In genomic region chr7:126975950-126976866, GRCm38 (mm10) we compare ENCODE assay signal across 7 mouse cellular contexts. TPM values are rescaled to one million over a fixed set of nuclear protein-coding genes. Genes with fewer than 3 reads are reported as not detected.
A peak's percentile ranks its signal among the peaks of the same experiment; 100 is the strongest.
DNase-seq lines count a peak whose midpoint lies in the region; ATAC-seq and TF ChIP-seq lines count a peak whose summit lies in the region.

Gene Cdiptos (minus strand): TSS chr7:126976098.

- WGBS in embryonic facial prominence, embryonic 12.5 days: under 1% methylated on average over 55 of the region's 55 CpGs
- WGBS in heart, adult 2 months: under 1% methylated on average over 55 of the region's 55 CpGs
- under 1% methylated on average over 55 of the region's 55 CpGs for WGBS in limb, embryonic 13.5 days
- WGBS in midbrain, embryonic 16.5 days: 0% methylated on average over 55 of the region's 55 CpGs

- intact Hi-C loops in heart, adult 2 months (cut with DNase I): loop anchor here (1.0 to 2.0 kb wide), 3 partner anchors 41 to 113 kb away; partner anchors contain the start of genes Ino80e, Kctd13 and Pagr1a

- H3K9me3 ChIP-seq in embryonic facial prominence, embryonic 12.5 days: no peaks in the 10 kb centered on the region
- H3K9me3 ChIP-seq in limb, embryonic 13.5 days: no peaks in the 10 kb centered on the region
- H3K9me3 ChIP-seq in midbrain, embryonic 16.5 days (replicated peaks; ENCODE audit: control insufficient read depth, low read length, poor library complexity, severe bottlenecking): no peaks in the 10 kb centered on the region

- peaks cover 31% of the 10 kb centered on the region for H3K36me3 ChIP-seq in embryonic facial prominence, embryonic 12.5 days
- H3K36me3 ChIP-seq in heart, adult 2 months (ENCODE audit: control insufficient read depth, insufficient read depth, low read length): peaks cover 3% of the 10 kb centered on the region; the same call in 1 of the 2 replicates
- H3K36me3 ChIP-seq in limb, embryonic 13.5 days: peaks cover 32% of the 10 kb centered on the region
- H3K36me3 ChIP-seq in midbrain, embryonic 16.5 days (ENCODE audit: control insufficient read depth, insufficient read depth, low read length): peaks cover 21% of the 10 kb centered on the region

- peaks cover 3% of the 10 kb centered on the region; the same call in 1 of the 2 replicates for H3K79me2 ChIP-seq in heart, adult 2 months (replicated peaks; ENCODE audit: control insufficient read depth, insufficient read depth, low read length)

- H3K27ac ChIP-seq in embryonic facial prominence, embryonic 12.5 days: peak within 1 kb of the TSS; percentile 88
- H3K27ac ChIP-seq in heart, adult 2 months: peak within 1 kb of the TSS; percentile 100
- peak within 1 kb of the TSS; percentile 84 for H3K27ac ChIP-seq in limb, embryonic 13.5 days
- H3K27ac ChIP-seq in midbrain, embryonic 16.5 days (ENCODE audit: low read length): peak within 1 kb of the TSS; percentile 96

- peak; percentile 99; the same call in 1 of the 2 replicates for TF ChIP-seq CTCF in heart, adult 2 months (IDR thresholded peaks at IDR 0.05)

- peak within 1 kb of the TSS; percentile 100 for H3K4me3 ChIP-seq in embryonic facial prominence, embryonic 12.5 days
- peak within 1 kb of the TSS; percentile 100 for H3K4me3 ChIP-seq in heart, adult 2 months
- H3K4me3 ChIP-seq in limb, embryonic 13.5 days: peak within 1 kb of the TSS; percentile 98
- peak within 1 kb of the TSS; percentile 76 for H3K4me3 ChIP-seq in midbrain, embryonic 16.5 days (ENCODE audit: low read depth, low read length)

- peak; percentile 97 for DNase-seq in adrenal gland, postnatal 25 days
- peak; percentile 95 to 96 for DNase-seq in heart, adult 2 months
- peak; percentile 93 to 96 for DNase-seq in kidney, adult 8-10 months
- DNase-seq in spleen, postnatal 10 days (ENCODE audit: low spot score in 2 of 2): peak; percentile 95 to 98

- ATAC-seq in embryonic facial prominence, embryonic 12.5 days (ENCODE audit: insufficient number of reproducible peaks, insufficient read depth, low FRiP score, low TSS enrichment): peak; percentile 92
- ATAC-seq in limb, embryonic 13.5 days (ENCODE audit: low FRiP score, low read depth): peak; percentile 97
- ATAC-seq in midbrain, embryonic 16.5 days: peak; percentile 96

- H3K27me3 ChIP-seq in embryonic facial prominence, embryonic 12.5 days: no peaks in the 10 kb centered on the region
- no peaks in the 10 kb centered on the region for H3K27me3 ChIP-seq in heart, adult 2 months (ENCODE audit: control insufficient read depth, insufficient read depth, low read length)
- no peaks in the 10 kb centered on the region for H3K27me3 ChIP-seq in limb, embryonic 13.5 days
- no peaks in the 10 kb centered on the region for H3K27me3 ChIP-seq in midbrain, embryonic 16.5 days (ENCODE audit: control insufficient read depth, insufficient read depth, low read depth, low read length)

- peak within 1 kb of the TSS; percentile 98 for H3K9ac ChIP-seq in embryonic facial prominence, embryonic 12.5 days
- H3K9ac ChIP-seq in heart, adult 2 months (ENCODE audit: low read depth, low read length): peak within 1 kb of the TSS; percentile 91
- H3K9ac ChIP-seq in limb, embryonic 13.5 days: peak within 1 kb of the TSS; percentile 99
- H3K9ac ChIP-seq in midbrain, embryonic 16.5 days (ENCODE audit: low read depth, low read length): peak within 1 kb of the TSS; percentile 95

- peak; percentile 84; the same call in 1 of the 2 replicates for TF ChIP-seq EP300 in heart, adult 2 months (IDR thresholded peaks at IDR 0.05; ENCODE audit: insufficient read depth, low read depth, low read length)

- H3K4me1 ChIP-seq in embryonic facial prominence, embryonic 12.5 days: peaks cover 10% of the 10 kb centered on the region; the same call in 1 of the 2 replicates
- H3K4me1 ChIP-seq in heart, adult 2 months (ENCODE audit: control insufficient read depth, insufficient read depth, low read length): peaks cover 10% of the 10 kb centered on the region
- peaks cover 15% of the 10 kb centered on the region for H3K4me1 ChIP-seq in limb, embryonic 13.5 days
- H3K4me1 ChIP-seq in midbrain, embryonic 16.5 days (ENCODE audit: control insufficient read depth, insufficient read depth, low read length): peaks cover 10% of the 10 kb centered on the region

- H3K4me2 ChIP-seq in embryonic facial prominence, embryonic 12.5 days (replicated peaks): peak within 1 kb of the TSS; percentile 73
- H3K4me2 ChIP-seq in limb, embryonic 13.5 days (replicated peaks): peak within 1 kb of the TSS; percentile 77
- H3K4me2 ChIP-seq in midbrain, embryonic 16.5 days (ENCODE audit: low read length): peak within 1 kb of the TSS; percentile 83

- peak; percentile 40; the same call in 1 of the 2 replicates for TF ChIP-seq POLR2A in heart, adult 2 months (IDR thresholded peaks at IDR 0.05; ENCODE audit: insufficient read depth, low read depth, low read length)

RNA-seq across cellular contexts. Expression of gene Cdiptos, which starts in this region (rescaled TPM):
- total RNA-seq in adrenal gland, postnatal 25 days (2021): 0.71 and 2.0 TPM in 2 replicates
- polyA plus RNA-seq in embryonic facial prominence, embryonic 12.5 days (2016; fragmentation: Nextera tagmentation; extraction: Ambion mirVana): 0.53 and 1.6 TPM in 2 replicates
- total RNA-seq in heart, adult 2 months (2021): under 1 TPM in 1 of 2 experiments, not detected in 1; 0.39 TPM
- 2.0 and 2.5 TPM in 2 replicates for polyA plus RNA-seq in heart, adult 2 months (2012; rRNA removed)
- polyA plus RNA-seq in limb, embryonic 13.5 days (2015; fragmentation: Nextera tagmentation; extraction: Ambion mirVana): 0.65 and 1.9 TPM in 2 replicates
- polyA plus RNA-seq in midbrain, embryonic 16.5 days (2015; fragmentation: Nextera tagmentation; extraction: Ambion mirVana): 0.69 and 0.96 TPM in 2 replicates

Comparison
In these comparisons a context has a peak if more than half of its experiments do, and no peak if none do; other contexts are left out.
1. Peak in every context shown above with its lines: DNase-seq, ATAC-seq, H3K4me3 ChIP-seq and H3K27ac ChIP-seq.
2. Peak in ATAC-seq, H3K4me3 ChIP-seq, H3K27ac ChIP-seq, H3K9ac ChIP-seq and H3K4me2 ChIP-seq in midbrain, embryonic 16.5 days; RNA of the gene not detected or under 1 TPM.